Mouse (Mus musculus) kidney, adult 2 months (tissue): ENCODE results near the gene Dclre1b. TPM values are rescaled to one million over a fixed set of nuclear protein-coding genes. Genes with fewer than 3 reads are reported as not detected.

ENCODE experiments used
- DNase-seq: peaks from one replicate; pipeline ENCODE4 v3.0.0; 2021
- H3K27ac ChIP-seq: fragments of 200-500 bp; 2 replicates; pipeline ENCODE4 v1.5.1; 2012; ENCODE audit warnings: low read depth, low read length, control low read depth, inconsistent platforms; ENCODE audit not compliant: insufficient read depth
- H3K27me3 ChIP-seq: fragments of 200-500 bp; replicated peaks from 2 replicates; pipeline ENCODE4 v1.6.1; 2012; ENCODE audit warnings: mild to moderate bottlenecking, moderate library complexity, low read length, inconsistent platforms; ENCODE audit not compliant: control insufficient read depth, insufficient read depth
- H3K36me3 ChIP-seq: fragments of 200-500 bp; 2 replicates; pipeline ENCODE4 v1.6.1; 2012; ENCODE audit warnings: mild to moderate bottlenecking, moderate library complexity, low read length, inconsistent platforms; ENCODE audit not compliant: control insufficient read depth, insufficient read depth
- H3K4me1 ChIP-seq: fragments of 200-500 bp; 2 replicates; pipeline ENCODE4 v1.6.1; 2011; ENCODE audit warnings: low read length; ENCODE audit not compliant: control insufficient read depth, insufficient read depth
- H3K4me3 ChIP-seq: fragments of 200-500 bp; 2 replicates; pipeline ENCODE4 v1.5.1; 2011; ENCODE audit warnings: mild to moderate bottlenecking, low read depth, low read length, control low read depth; ENCODE audit not compliant: insufficient read depth
- CTCF ChIP-seq: fragments of 200-500 bp; conservative IDR thresholded peaks from 2 replicates; pipeline ENCODE4 v1.5.1; 2011; ENCODE audit warnings: low read depth, mild to moderate bottlenecking, control low read depth, low read length, moderate library complexity, mixed read lengths; ENCODE audit not compliant: insufficient read depth, insufficient read length
- POLR2A ChIP-seq: fragments of 200-500 bp; IDR thresholded peaks from one replicate; pipeline ENCODE4 v1.6.1; 2011; ENCODE audit warnings: low read depth, low read length, control low read depth
- WGBS: fragments of 180-500 bp; shearing (Covaris S2); methylation state at CpG from one replicate; pipeline ENCODE4 v1.1.7; 2018; 5-methylcytosine and 5-hydroxymethylcytosine counted together
- polyA plus RNA-seq: library from polyadenylated mRNA; depleted of rRNA; stranded (reverse); fragments of >200 nt; gene quantifications from 2 replicates; pipeline ENCODE4 v1.2.3, GENCODE M21; 2012; rRNA removed

Gene Dclre1b
- polyA plus RNA-seq, result 8.9 and 12.5 TPM in 2 replicates

DNA sequence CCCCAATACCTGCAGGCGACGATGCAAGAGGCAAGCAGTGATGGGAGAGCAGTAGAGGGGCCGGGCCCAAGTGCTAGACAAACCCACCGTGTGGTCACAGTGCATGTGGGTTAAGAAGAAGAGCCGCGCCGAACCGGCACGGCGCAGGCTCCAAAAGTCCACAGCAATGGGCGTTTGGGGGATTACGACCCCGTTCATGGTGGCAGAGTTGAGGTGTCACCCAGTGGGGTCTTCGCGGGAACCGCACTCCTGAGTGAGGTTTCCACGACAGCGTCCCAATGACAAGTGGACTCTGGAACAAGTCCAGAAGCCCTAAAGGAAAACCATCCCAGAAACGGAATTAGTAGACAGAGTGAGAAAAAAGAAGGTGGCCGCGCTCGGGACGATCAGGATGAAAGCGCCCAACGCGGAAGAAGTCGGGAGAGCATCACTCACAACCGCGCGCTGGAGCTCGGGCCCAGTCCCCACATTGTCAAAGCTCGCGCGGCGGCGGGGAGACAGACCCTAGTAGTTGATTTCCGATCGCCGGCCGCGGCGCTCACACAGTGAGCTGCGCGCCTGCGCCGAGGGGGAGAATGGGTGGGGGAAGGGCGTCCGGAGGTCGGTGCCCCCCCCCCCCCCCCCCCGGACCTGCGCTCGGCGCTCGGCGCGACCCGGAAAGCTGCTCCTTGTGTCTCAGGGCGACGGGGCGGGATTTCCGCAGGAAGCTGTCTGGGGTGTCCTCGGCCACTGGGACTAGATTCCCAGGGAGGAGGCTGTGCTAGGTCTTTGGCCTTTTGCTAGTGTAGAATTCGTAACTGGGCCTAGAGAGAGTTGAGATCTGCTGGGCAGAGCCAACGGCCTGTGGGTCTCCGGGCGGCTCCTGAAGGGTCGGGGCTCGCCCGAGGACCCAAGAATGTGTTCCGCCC is at the start of gene Dclre1b, which contains the start of the genes Ap4b1 and Gm43064:
TSS of gene Dclre1b (minus strand) at position 554 of the 908 bp plus-strand sequence.
TSS of gene Ap4b1 (plus strand) at position 630 of the 908 bp plus-strand sequence.
TSS of gene Gm43064 (plus strand) at position 683 of the 908 bp plus-strand sequence.
- TF ChIP-seq POLR2A, result peak; percentile 57
- TF ChIP-seq CTCF, result no peak
- DNase-seq, result peak; percentile 95
- 1% methylated on average over 69 of the region's 70 CpGs for WGBS

DNA sequence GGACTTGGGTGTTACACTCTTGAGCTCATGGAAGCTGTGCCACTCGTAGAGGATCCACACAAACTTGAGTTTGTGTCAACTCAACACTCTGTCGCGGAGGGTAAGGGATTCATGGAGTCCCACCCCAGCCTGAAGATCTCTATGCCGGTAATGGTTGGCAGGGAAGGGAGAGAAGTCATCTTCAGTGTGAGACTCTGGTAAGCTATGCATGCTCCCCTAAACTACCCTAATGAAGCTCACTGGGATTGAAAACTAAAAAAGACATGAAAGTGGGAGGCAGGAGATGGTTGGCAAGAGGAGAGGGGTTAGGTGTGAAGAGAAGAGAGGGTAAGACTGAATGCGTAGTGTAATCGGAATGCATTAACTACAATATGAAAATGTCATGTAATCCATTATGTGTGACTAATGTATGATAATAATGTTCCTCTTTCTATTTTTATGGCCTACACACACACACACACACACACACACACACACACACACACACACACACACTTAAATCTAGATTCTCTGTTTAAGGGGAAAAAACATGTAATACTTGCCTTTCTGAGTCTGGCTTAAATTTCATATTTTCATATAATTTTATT is 48.8 kb upstream of the Dclre1b start:
- H3K27ac ChIP-seq, result no peak overlapping the region; the same call in 1 of the 2 replicates
- no peak overlapping the region for H3K4me3 ChIP-seq
- no peaks in the 10 kb centered on the region for H3K36me3 ChIP-seq
- WGBS, result 93% methylated on average over 6 of the region's 6 CpGs
- no peak for DNase-seq
- TF ChIP-seq CTCF (no peak), POLR2A (no peak)
- peaks cover 6% of the 10 kb centered on the region; the same call in 1 of the 2 replicates for H3K4me1 ChIP-seq
- H3K27me3 ChIP-seq, result no peaks in the 10 kb centered on the region

More for the DNA sequence above, at the start of gene Dclre1b, which contains the start of the genes Ap4b1 and Gm43064:
- peaks cover 3% of the 10 kb centered on the region; the same call in 1 of the 2 replicates for H3K4me1 ChIP-seq
- peak within 1 kb of the TSS; percentile 89 for H3K27ac ChIP-seq
- no peaks in the 10 kb centered on the region for H3K27me3 ChIP-seq
- peaks cover 5% of the 10 kb centered on the region; the same call in 1 of the 2 replicates for H3K36me3 ChIP-seq
- H3K4me3 ChIP-seq, result peak within 1 kb of the TSS; percentile 99

DNA sequence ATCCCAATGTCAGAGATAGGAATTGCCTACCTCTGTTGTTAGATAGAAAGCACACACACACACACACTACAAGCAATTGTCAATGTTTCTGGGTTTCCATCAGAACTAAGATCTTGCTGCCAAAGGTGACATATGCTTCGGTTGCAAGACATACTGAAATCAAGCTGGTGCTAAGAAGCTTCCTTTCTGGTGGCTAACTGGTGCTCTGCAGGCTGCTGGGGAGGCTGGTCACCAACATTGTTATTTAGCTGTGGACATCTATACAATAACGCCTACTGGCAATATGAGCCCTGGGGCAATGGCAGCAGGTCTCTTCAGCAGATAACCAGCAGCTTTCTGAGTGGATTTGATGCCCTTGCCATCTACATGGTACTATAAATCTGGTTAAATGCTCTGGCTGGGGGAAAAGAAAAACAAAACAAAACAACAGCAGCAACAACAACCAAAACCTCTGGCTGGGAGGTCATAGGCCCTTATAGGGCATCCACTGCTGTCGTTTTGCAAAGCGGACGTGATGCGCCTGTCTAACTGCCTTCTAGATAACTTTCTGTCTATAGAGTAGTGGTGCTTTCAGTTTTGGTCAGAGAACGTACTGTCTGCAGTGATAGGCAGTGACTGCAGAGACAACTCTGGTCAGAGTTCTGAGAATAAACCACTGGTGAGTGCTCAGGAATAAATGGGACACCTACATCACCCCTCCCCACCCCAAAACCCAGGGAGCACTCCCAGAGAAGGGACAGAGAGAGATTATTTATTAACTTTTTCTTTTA is 48.0 kb upstream of the Dclre1b start:
- peak; percentile 13 for DNase-seq
- H3K4me1 ChIP-seq, result peaks cover 3% of the 10 kb centered on the region; the same call in 1 of the 2 replicates
- 85% methylated on average over 7 of the region's 7 CpGs for WGBS
- no peak overlapping the region for H3K4me3 ChIP-seq
- H3K27me3 ChIP-seq, result no peaks in the 10 kb centered on the region
- TF ChIP-seq POLR2A (no peak), CTCF (no peak)
- H3K36me3 ChIP-seq, result no peaks in the 10 kb centered on the region
- H3K27ac ChIP-seq, result no peak overlapping the region

DNA sequence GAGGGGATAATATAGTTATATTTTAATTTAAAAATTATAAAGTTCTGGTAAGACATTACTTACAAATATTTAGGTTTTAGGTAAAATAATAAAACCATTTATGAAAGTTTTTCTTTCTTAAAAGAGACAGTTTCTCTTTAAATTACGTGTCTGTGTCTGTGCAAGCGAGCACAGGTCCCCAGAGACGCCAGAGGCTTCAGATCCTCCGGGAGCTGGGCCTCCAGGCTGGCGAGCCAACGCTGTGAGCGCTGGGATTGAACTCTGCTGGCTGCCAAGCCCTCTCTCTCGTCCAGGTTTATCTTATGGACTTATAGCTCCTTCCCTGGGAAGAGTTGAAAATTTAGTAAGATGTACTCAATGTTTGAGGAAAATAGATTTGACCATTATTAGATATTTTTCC is 44.6 kb upstream of the Dclre1b start:
- Histone ChIP-seq H3K27me3 (no peaks in the 10 kb centered on the region), H3K36me3 (no peaks in the 10 kb centered on the region), H3K27ac (no peak overlapping the region), H3K4me1 (0 out of 2 replicates have a peak, but pooled peaks cover 3% of the 10 kb centered on the region), H3K4me3 (no peak overlapping the region)
- DNase-seq, result no peak
- 75% methylated on average over 8 of the region's 8 CpGs for WGBS
- no peak for TF ChIP-seq CTCF
- no peak for TF ChIP-seq POLR2A

DNA sequence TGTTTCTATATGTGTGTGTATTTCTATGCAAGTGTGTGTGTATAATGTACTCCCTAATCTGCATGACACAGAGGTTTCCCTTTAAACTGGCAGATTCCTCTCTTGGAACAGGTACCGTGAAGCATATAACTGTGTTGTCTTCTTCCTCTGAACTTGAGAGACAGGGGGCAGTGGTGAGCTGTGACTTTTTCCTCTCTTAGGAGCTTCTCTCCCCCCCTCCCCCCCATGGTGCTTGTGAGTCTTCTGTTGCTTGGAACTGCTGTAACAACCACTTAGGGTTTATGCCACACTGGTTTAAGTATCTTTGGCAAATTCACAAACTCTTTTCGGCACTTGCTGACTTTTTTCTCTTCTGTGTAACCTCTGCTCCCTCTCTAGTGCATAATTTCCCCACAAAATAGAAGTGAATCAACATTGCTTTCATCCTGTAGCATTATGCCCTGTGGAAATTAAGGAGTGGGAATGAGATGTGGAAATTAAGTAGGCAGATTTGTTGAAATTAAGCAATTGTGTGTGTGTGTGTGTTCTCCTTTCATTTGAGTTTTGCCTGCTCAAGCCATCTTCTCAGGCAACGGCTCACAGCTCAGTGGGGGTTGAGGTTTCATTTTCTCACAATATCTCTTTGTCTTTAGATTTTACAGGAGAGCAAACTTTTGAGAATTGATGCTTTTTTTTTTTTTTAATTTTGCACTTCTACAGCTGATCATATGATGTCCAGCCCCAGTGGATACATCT is 43.5 kb upstream of the Dclre1b start:
- WGBS, result 49% methylated on average over 3 of the region's 3 CpGs
- Histone ChIP-seq H3K4me1 (0 out of 2 replicates have a peak, but pooled peaks cover under 1% of the 10 kb centered on the region), H3K27ac (no peak overlapping the region), H3K4me3 (no peak overlapping the region), H3K36me3 (no peaks in the 10 kb centered on the region), H3K27me3 (no peaks in the 10 kb centered on the region)
- DNase-seq, result peak; percentile 76
- TF ChIP-seq CTCF (peak; percentile 50), POLR2A (no peak)

DNA sequence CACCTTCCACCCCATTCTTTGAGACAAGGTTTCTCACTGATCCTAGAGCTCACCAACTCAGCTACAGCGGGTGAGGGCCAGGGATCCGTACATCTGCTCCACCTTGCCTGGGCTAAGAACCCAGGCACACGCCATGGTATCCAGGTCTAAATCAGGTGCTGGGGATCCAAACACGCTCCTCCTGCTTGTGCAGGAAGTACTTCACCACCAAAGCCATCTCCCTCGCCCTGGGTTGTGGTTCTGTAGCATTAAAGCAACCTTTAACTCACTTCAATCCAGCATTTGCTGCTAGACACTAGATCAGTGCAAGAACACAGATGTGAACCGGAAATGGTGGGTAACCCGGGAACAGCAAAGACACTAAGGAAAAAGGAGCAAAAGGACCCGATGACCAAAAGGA is 42.6 kb upstream of the Dclre1b start:
- no peaks in the 10 kb centered on the region for H3K27me3 ChIP-seq
- no peak overlapping the region for H3K4me3 ChIP-seq
- TF ChIP-seq CTCF, result no peak
- no peak for TF ChIP-seq POLR2A
- H3K36me3 ChIP-seq, result no peaks in the 10 kb centered on the region
- 88% methylated on average over 8 of the region's 8 CpGs for WGBS
- H3K4me1 ChIP-seq, result no peaks in the 10 kb centered on the region
- no peak for DNase-seq
- H3K27ac ChIP-seq, result no peak overlapping the region
